Mouse (Mus musculus): ENCODE data around the gene Cd5. TPM values are rescaled to one million over a fixed set of nuclear protein-coding genes. Genes with fewer than 3 reads are reported as not detected.
A peak's percentile ranks its signal among the peaks of the same experiment; 100 is the strongest.

Gene Cd5
- polyA plus RNA-seq, 1 experiment from 2014 or later: 3.3 TPM

GRCm38 (mm10) chr19:10724629-10725363, 14.0 kb downstream of the Cd5 start:
- H3K27ac ChIP-seq (ENCODE audit: low read length): peak overlapping the region; percentile 84
- H3K4me3 ChIP-seq (replicated peaks; ENCODE audit: low read length): no peak overlapping the region
- ATAC-seq (ENCODE audit: insufficient read depth, low FRiP score): no peak
- H3K36me3 ChIP-seq (ENCODE audit: control insufficient read depth, insufficient read depth, low read length): no peaks in the 10 kb centered on the region
- no peaks in the 10 kb centered on the region for H3K9me3 ChIP-seq (replicated peaks; ENCODE audit: control insufficient read depth, low read length)
- peaks cover 5% of the 10 kb centered on the region; the same call in 1 of the 2 replicates for H3K4me1 ChIP-seq (ENCODE audit: control insufficient read depth, insufficient read depth, low read length)
- no peaks in the 10 kb centered on the region for H3K27me3 ChIP-seq (ENCODE audit: control insufficient read depth, insufficient read depth, low read length)
- 71% methylated on average over 13 of the region's 13 CpGs for WGBS
- H3K9ac ChIP-seq (ENCODE audit: low read length): no peak overlapping the region
- no peak overlapping the region; the same call in 1 of the 2 replicates for H3K4me2 ChIP-seq (ENCODE audit: low read depth, low read length)

- Histone ChIP-seq H3K9me3 (replicated peaks; ENCODE audit: control insufficient read depth, low read length) (no peaks in the 10 kb centered on the region), H3K27ac (ENCODE audit: low read length) (peak overlapping the region; percentile 84), H3K4me3 (replicated peaks; ENCODE audit: low read length) (no peak overlapping the region), H3K9ac (ENCODE audit: low read length) (peak overlapping the region; percentile 37; the same call in 1 of the 2 replicates), H3K27me3 (ENCODE audit: control insufficient read depth, insufficient read depth, low read length) (no peaks in the 10 kb centered on the region), H3K4me2 (ENCODE audit: low read depth, low read length) (no peak overlapping the region), H3K36me3 (ENCODE audit: control insufficient read depth, insufficient read depth, low read length) (no peaks in the 10 kb centered on the region), H3K4me1 (ENCODE audit: control insufficient read depth, insufficient read depth, low read length) (peaks cover 5% of the 10 kb centered on the region; the same call in 1 of the 2 replicates)
- peak; percentile 59; the same call in 1 of the 2 replicates for ATAC-seq (ENCODE audit: insufficient read depth, low FRiP score)
- 33% methylated on average over 5 of the region's 5 CpGs for WGBS
Measured at GRCm38 (mm10) chr19:10723649-10724048, 15.2 kb downstream of the Cd5 start.

GRCm38 (mm10) chr19:10723084-10723483, 15.7 kb downstream of the Cd5 start:
- Histone ChIP-seq H3K4me3 (replicated peaks; ENCODE audit: low read length) (0 out of 2 replicates have a peak overlapping the region, but pooled peaks have one; percentile 2), H3K36me3 (ENCODE audit: control insufficient read depth, insufficient read depth, low read length) (no peaks in the 10 kb centered on the region), H3K9me3 (replicated peaks; ENCODE audit: control insufficient read depth, low read length) (no peaks in the 10 kb centered on the region), H3K27ac (ENCODE audit: low read length) (peak overlapping the region; percentile 82), H3K27me3 (ENCODE audit: control insufficient read depth, insufficient read depth, low read length) (no peaks in the 10 kb centered on the region), H3K4me2 (ENCODE audit: low read depth, low read length) (peak overlapping the region; percentile 4; the same call in 1 of the 2 replicates), H3K9ac (ENCODE audit: low read length) (peak overlapping the region; percentile 37), H3K4me1 (ENCODE audit: control insufficient read depth, insufficient read depth, low read length) (peaks cover 5% of the 10 kb centered on the region; the same call in 1 of the 2 replicates)
- WGBS: 16% methylated on average over 13 of the region's 13 CpGs
- no peak for ATAC-seq (ENCODE audit: insufficient read depth, low FRiP score)

- H3K4me1 ChIP-seq (ENCODE audit: control insufficient read depth, insufficient read depth, low read length): peaks cover 5% of the 10 kb centered on the region; the same call in 1 of the 2 replicates
- no peak for ATAC-seq (ENCODE audit: insufficient read depth, low FRiP score)
- no peaks in the 10 kb centered on the region for H3K27me3 ChIP-seq (ENCODE audit: control insufficient read depth, insufficient read depth, low read length)
- no peaks in the 10 kb centered on the region for H3K36me3 ChIP-seq (ENCODE audit: control insufficient read depth, insufficient read depth, low read length)
- no peak overlapping the region for H3K4me3 ChIP-seq (replicated peaks; ENCODE audit: low read length)
- H3K9ac ChIP-seq (ENCODE audit: low read length): no peak overlapping the region
- 51% methylated on average over 5 of the region's 5 CpGs for WGBS
- H3K4me2 ChIP-seq (ENCODE audit: low read depth, low read length): no peak overlapping the region
- no peaks in the 10 kb centered on the region for H3K9me3 ChIP-seq (replicated peaks; ENCODE audit: control insufficient read depth, low read length)
- no peak overlapping the region for H3K27ac ChIP-seq (ENCODE audit: low read length)
Measured at GRCm38 (mm10) chr19:10721064-10721463, 17.7 kb downstream of the Cd5 start.

GRCm38 (mm10) chr19:10720524-10720923, 18.3 kb downstream of the Cd5 start:
- Histone ChIP-seq H3K27me3 (ENCODE audit: control insufficient read depth, insufficient read depth, low read length) (no peaks in the 10 kb centered on the region), H3K9me3 (replicated peaks; ENCODE audit: control insufficient read depth, low read length) (no peaks in the 10 kb centered on the region), H3K4me1 (ENCODE audit: control insufficient read depth, insufficient read depth, low read length) (peaks cover 5% of the 10 kb centered on the region; the same call in 1 of the 2 replicates), H3K9ac (ENCODE audit: low read length) (no peak overlapping the region), H3K36me3 (ENCODE audit: control insufficient read depth, insufficient read depth, low read length) (no peaks in the 10 kb centered on the region), H3K4me3 (replicated peaks; ENCODE audit: low read length) (no peak overlapping the region), H3K27ac (ENCODE audit: low read length) (no peak overlapping the region; the same call in 1 of the 2 replicates), H3K4me2 (ENCODE audit: low read depth, low read length) (no peak overlapping the region)
- WGBS: 26% methylated on average over 3 of the region's 3 CpGs
- no peak for ATAC-seq (ENCODE audit: insufficient read depth, low FRiP score)

- WGBS: 28% methylated on average over 2 of the region's 2 CpGs
- 0 out of 2 replicates have a peak overlapping the region, but pooled peaks have one; percentile 20 for H3K9ac ChIP-seq (ENCODE audit: low read length)
- H3K27me3 ChIP-seq (ENCODE audit: control insufficient read depth, insufficient read depth, low read length): no peaks in the 10 kb centered on the region
- no peak overlapping the region for H3K27ac ChIP-seq (ENCODE audit: low read length)
- H3K4me2 ChIP-seq (ENCODE audit: low read depth, low read length): no peak overlapping the region
- no peak overlapping the region for H3K4me3 ChIP-seq (replicated peaks; ENCODE audit: low read length)
- no peaks in the 10 kb centered on the region for H3K36me3 ChIP-seq (ENCODE audit: control insufficient read depth, insufficient read depth, low read length)
- peaks cover 5% of the 10 kb centered on the region; the same call in 1 of the 2 replicates for H3K4me1 ChIP-seq (ENCODE audit: control insufficient read depth, insufficient read depth, low read length)
- no peak for ATAC-seq (ENCODE audit: insufficient read depth, low FRiP score)
- no peaks in the 10 kb centered on the region for H3K9me3 ChIP-seq (replicated peaks; ENCODE audit: control insufficient read depth, low read length)
Measured at GRCm38 (mm10) chr19:10719751-10720150, 19.1 kb downstream of the Cd5 start.

- no peaks in the 10 kb centered on the region for H3K27me3 ChIP-seq (ENCODE audit: control insufficient read depth, insufficient read depth, low read length)
- 59% methylated on average over 7 of the region's 7 CpGs for WGBS
- peaks cover 7% of the 10 kb centered on the region; the same call in 1 of the 2 replicates for H3K36me3 ChIP-seq (ENCODE audit: control insufficient read depth, insufficient read depth, low read length)
- no peak overlapping the region for H3K27ac ChIP-seq (ENCODE audit: low read length)
- H3K4me3 ChIP-seq (replicated peaks; ENCODE audit: low read length): no peak overlapping the region
- ATAC-seq (ENCODE audit: insufficient read depth, low FRiP score): no peak
- H3K9ac ChIP-seq (ENCODE audit: low read length): no peak overlapping the region
- no peak overlapping the region for H3K4me2 ChIP-seq (ENCODE audit: low read depth, low read length)
- H3K9me3 ChIP-seq (replicated peaks; ENCODE audit: control insufficient read depth, low read length): no peaks in the 10 kb centered on the region
- H3K4me1 ChIP-seq (ENCODE audit: control insufficient read depth, insufficient read depth, low read length): peaks cover 5% of the 10 kb centered on the region; the same call in 1 of the 2 replicates
Measured at GRCm38 (mm10) chr19:10718251-10718775, 20.5 kb downstream of the Cd5 start.

- Histone ChIP-seq H3K4me2 (ENCODE audit: low read depth, low read length) (no peak overlapping the region), H3K9ac (ENCODE audit: low read length) (no peak overlapping the region), H3K27me3 (ENCODE audit: control insufficient read depth, insufficient read depth, low read length) (no peaks in the 10 kb centered on the region), H3K9me3 (replicated peaks; ENCODE audit: control insufficient read depth, low read length) (no peaks in the 10 kb centered on the region), H3K4me3 (replicated peaks; ENCODE audit: low read length) (no peak overlapping the region), H3K36me3 (ENCODE audit: control insufficient read depth, insufficient read depth, low read length) (peaks cover 26% of the 10 kb centered on the region), H3K4me1 (ENCODE audit: control insufficient read depth, insufficient read depth, low read length) (peaks cover 2% of the 10 kb centered on the region; the same call in 1 of the 2 replicates), H3K27ac (ENCODE audit: low read length) (no peak overlapping the region)
- no peak for ATAC-seq (ENCODE audit: insufficient read depth, low FRiP score)
- 84% methylated on average over 6 of the region's 6 CpGs for WGBS
Measured at GRCm38 (mm10) chr19:10715476-10715875, 23.3 kb downstream of the Cd5 start.

All from stomach, embryonic 16.5 days (tissue).